Mouse (Mus musculus) megakaryocyte, embryonic 14.5 days (primary cell): ENCODE measurements at regions not wholly inside any gene's neighbourhood (a gene's known extent, or its start where the extent isn't known, plus 50 kb on each side); places are given as distances from the start of the nearest gene placed in this dataset.

Experiments
- H3K27me3 ChIP-seq: replicated peaks from 2 replicates; pipeline ENCODE3; 2012; ENCODE audit warnings: inconsistent platforms
- H3K36me3 ChIP-seq: replicated peaks from 2 replicates; pipeline ENCODE3; 2012; ENCODE audit warnings: low read length, inconsistent platforms, mixed read lengths
- H3K4me1 ChIP-seq: 2 replicates; pipeline ENCODE4 v1.6.1; 2012; ENCODE audit warnings: inconsistent platforms
- H3K4me3 ChIP-seq: replicated peaks from 2 replicates; pipeline ENCODE3; 2012; ENCODE audit warnings: moderate library complexity, mild to moderate bottlenecking, inconsistent platforms
- H3K9me3 ChIP-seq: 2 replicates; pipeline ENCODE4 v1.6.1; 2012; ENCODE audit warnings: inconsistent platforms
- FLI1 ChIP-seq: IDR thresholded peaks from 2 replicates; pipeline ENCODE4 v1.6.1; 2012; ENCODE audit warnings: low read length, inconsistent platforms, mixed read lengths
- GATA1 ChIP-seq: IDR thresholded peaks from 3 replicates; pipeline ENCODE4 v1.6.1; 2012; ENCODE audit warnings: mixed read lengths, low read length, inconsistent platforms, borderline replicate concordance

DNA sequence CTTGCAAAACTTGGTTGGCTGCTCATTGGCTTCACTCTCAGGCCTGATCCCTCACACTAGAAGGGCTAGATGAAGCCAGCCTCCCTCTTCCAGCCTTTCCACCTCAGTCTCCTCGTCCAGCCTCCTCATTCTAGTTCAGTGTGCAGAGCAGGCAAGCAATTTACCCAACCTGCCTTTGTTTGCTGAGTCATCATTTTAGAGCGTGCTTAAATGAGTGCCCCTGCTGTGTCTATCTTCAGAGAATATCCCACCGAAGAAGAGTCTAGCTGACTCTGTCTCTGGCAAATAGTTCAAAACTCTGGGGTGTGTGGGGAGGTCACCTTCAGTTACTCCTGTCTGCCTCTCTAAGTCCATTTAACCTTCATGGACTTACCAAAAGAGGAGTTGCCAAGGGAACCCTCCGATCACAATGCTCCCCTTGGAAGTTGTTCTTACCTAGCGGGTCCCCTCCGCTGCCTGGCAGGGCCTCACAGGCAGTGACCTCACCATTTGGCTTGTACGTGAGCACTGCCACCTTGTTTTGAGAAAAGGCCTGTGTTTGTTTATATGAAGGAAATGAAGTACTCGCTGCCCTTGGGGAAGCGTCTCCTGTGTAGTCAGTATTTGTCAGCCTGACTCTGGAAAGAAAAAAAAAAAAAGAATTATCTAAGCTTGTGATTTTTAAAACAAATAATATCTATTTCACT is 175.2 kb upstream of the Irx3 start:
- H3K36me3 ChIP-seq: no peaks in the 10 kb centered on the region
- no peaks in the 10 kb centered on the region for H3K27me3 ChIP-seq
- H3K4me1 ChIP-seq: no peaks in the 10 kb centered on the region
- no peak overlapping the region for H3K4me3 ChIP-seq
- TF ChIP-seq FLI1 (no peak), GATA1 (no peak)
- H3K9me3 ChIP-seq: peaks cover 17% of the 10 kb centered on the region

DNA sequence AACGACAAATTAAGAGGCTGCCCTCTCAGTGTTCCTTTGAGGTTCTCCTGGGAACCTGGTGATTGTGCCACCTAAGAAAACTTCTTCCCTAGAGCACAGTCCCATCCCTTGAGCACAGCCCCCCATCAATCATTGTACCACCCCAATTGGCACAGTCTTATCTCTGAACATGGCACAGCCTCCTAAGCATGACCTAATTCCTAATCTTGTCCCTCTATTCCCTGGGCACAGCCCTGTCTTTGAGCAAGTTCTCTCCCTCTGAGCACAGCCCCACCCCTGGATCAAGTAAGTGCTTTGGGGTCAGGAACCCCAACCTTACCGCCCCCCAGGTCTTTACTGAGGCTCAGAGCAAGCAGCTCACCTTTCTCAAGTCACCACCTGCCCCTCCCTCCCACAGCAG is 173.6 kb upstream of the Irx3 start:
- Histone ChIP-seq H3K36me3 (no peaks in the 10 kb centered on the region), H3K9me3 (peaks cover 17% of the 10 kb centered on the region), H3K4me1 (no peaks in the 10 kb centered on the region), H3K4me3 (no peak overlapping the region), H3K27me3 (no peaks in the 10 kb centered on the region)
- no peak for TF ChIP-seq GATA1
- no peak for TF ChIP-seq FLI1

DNA sequence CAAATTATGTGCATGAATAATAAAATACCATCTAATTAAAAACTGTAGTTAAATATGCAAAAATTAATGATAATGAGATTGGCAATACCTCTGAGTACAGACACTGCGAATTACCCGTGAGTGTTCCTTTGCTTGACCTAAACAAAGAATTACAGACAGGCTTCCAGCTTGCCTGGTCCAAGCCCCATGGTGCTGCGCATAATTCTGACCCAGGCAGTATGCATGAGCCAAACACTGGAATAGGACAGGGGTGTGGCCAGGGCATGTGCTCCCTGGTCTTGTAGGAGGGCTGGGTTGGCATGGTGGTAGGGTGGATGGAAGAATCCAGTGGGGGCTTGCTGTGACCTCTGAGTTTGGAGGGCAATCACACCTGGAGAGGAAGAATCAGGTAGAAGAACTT is 172.8 kb upstream of the Irx3 start:
- no peak for TF ChIP-seq GATA1
- TF ChIP-seq FLI1: no peak
- Histone ChIP-seq H3K4me3 (no peak overlapping the region), H3K9me3 (peaks cover 17% of the 10 kb centered on the region), H3K4me1 (no peaks in the 10 kb centered on the region), H3K27me3 (no peaks in the 10 kb centered on the region), H3K36me3 (no peaks in the 10 kb centered on the region)

GRCm38 (mm10) chr8:91973951-91974439 is 172.1 kb upstream of the Irx3 start:
- Histone ChIP-seq H3K9me3 (peaks cover 17% of the 10 kb centered on the region), H3K36me3 (no peaks in the 10 kb centered on the region), H3K4me1 (no peaks in the 10 kb centered on the region), H3K27me3 (no peaks in the 10 kb centered on the region), H3K4me3 (no peak overlapping the region)
- TF ChIP-seq FLI1 (no peak), GATA1 (no peak)

DNA sequence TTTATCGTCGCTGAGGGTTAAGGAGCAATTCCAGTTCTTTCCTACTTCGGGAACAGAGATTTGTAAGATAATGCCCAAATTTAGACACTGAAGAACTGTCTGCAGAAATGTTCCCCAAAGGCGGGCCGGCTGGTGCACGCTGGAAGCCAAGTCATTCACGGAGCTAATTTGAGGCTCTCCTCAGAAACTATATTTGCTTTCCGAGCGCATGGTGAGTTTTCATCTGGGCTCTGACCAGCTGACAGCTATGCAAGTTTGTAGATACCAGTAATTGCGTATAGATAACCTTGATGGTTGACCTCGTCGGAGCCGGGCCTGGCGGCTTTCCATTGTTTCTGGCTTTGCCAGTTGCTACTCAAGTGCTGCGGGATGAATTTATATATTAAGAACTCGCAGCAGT is 165.5 kb upstream of the Irx3 start:
- Histone ChIP-seq H3K27me3 (peaks cover 2% of the 10 kb centered on the region), H3K4me3 (no peak overlapping the region), H3K9me3 (peaks cover 9% of the 10 kb centered on the region), H3K4me1 (no peaks in the 10 kb centered on the region), H3K36me3 (no peaks in the 10 kb centered on the region)
- TF ChIP-seq FLI1 (no peak), GATA1 (no peak)

- TF ChIP-seq GATA1 (no peak), FLI1 (no peak)
- Histone ChIP-seq H3K4me3 (no peak overlapping the region), H3K36me3 (no peaks in the 10 kb centered on the region), H3K9me3 (peaks cover 9% of the 10 kb centered on the region), H3K4me1 (no peaks in the 10 kb centered on the region), H3K27me3 (peaks cover 2% of the 10 kb centered on the region)
Observed at GRCm38 (mm10) chr8:91966891-91967370, 165.1 kb upstream of the Irx3 start.

DNA sequence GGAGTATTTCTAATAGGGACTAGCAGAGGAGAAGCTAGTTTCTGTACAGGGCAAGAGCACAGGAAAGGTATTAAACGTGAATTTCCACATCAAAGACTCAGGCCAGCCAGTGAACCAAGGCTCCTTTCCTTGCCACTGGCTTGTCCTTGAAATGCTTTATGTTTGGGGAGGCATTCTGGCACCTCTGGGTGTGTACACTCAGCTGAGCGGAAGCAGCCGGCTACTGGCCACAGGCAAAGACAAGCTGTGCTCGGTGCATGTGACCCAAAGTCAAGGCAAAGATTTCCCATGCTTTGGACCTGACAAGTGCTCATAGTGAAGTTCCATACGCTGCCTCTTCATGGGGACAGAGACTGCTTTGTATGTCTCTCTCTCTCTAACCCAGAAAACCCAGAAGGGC is 159.8 kb upstream of the Irx3 start:
- TF ChIP-seq GATA1 (no peak), FLI1 (no peak)
- H3K4me3 ChIP-seq: no peak overlapping the region
- no peaks in the 10 kb centered on the region for H3K36me3 ChIP-seq
- H3K27me3 ChIP-seq: no peaks in the 10 kb centered on the region
- H3K9me3 ChIP-seq: peaks cover 29% of the 10 kb centered on the region
- no peaks in the 10 kb centered on the region for H3K4me1 ChIP-seq

DNA sequence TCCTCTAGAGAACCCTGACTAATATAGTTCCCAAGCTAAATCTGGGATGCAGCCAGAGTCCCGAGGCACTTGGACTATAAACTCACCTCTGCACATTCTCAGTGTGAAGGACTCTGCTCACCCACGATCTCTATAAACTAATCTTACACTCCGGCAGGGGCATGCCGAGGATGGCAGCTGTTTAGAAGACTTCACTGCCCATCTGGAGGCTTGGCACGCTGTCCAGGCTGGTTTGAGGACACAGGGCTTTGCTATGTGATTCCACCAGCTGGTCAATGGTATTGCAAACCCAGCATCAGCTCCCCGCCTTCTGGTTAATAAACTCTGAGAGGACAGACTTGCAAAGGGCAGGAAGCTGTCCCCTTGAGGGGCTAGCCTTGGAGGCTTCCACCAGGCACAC is 153.3 kb upstream of the Irx3 start:
- H3K9me3 ChIP-seq: peaks cover 39% of the 10 kb centered on the region
- H3K4me1 ChIP-seq: no peaks in the 10 kb centered on the region
- TF ChIP-seq FLI1 (no peak), GATA1 (no peak)

DNA sequence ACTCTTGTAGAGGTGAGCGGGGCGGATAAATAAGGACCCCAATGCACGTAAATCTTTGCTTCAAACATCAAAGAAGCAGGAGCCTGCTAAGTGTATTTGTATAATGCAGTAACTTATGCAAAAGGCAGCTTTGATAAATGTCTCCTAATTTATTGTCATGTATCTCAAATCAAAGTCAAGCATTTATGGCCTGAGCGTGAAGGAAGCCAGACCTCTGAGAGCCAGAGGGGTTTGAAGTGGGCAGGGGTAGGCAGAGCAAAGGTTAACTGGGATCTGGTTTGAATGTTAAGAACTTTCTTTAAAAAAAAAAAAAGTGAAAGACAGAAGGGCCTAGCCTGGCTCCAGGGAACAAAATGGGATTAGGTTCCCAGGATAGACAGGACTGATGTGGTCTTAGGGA is 151.1 kb upstream of the Irx3 start:
- Histone ChIP-seq H3K27me3 (no peaks in the 10 kb centered on the region), H3K9me3 (peaks cover 33% of the 10 kb centered on the region), H3K4me3 (no peak overlapping the region), H3K4me1 (no peaks in the 10 kb centered on the region), H3K36me3 (no peaks in the 10 kb centered on the region)
- TF ChIP-seq FLI1 (no peak), GATA1 (no peak)

More for the DNA sequence above, 153.3 kb upstream of the Irx3 start:
- H3K27me3 ChIP-seq: no peaks in the 10 kb centered on the region
- H3K4me3 ChIP-seq: no peak overlapping the region
- no peaks in the 10 kb centered on the region for H3K36me3 ChIP-seq

DNA sequence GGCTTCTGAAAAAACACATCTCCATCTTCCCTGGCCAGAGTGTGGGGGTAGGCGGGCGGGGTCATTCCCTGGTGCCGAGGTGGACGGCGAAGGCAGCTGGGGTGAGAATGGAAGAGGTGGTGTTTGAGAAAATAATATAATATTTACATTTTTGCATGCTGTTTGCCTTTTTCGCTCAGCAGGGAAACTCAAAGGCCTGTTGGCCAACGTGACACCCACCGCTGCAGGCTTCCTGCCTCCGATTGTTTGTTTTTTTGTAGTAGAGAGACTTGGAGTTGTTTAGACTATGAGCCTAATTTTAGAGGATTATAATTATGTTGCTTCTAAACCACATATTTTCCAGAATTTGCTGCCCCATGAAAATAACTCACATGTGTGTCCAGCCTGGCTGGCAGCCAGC is 147.2 kb upstream of the Irx3 start:
- H3K27me3 ChIP-seq: no peaks in the 10 kb centered on the region
- H3K4me1 ChIP-seq: no peaks in the 10 kb centered on the region
- TF ChIP-seq FLI1: no peak
- no peak for TF ChIP-seq GATA1
- H3K36me3 ChIP-seq: no peaks in the 10 kb centered on the region
- H3K4me3 ChIP-seq: no peak overlapping the region
- H3K9me3 ChIP-seq: peaks cover 7% of the 10 kb centered on the region
